13 mouse cellular contexts compared by ENCODE assay signal in genomic region chr7:100310290-100310689, GRCm38 (mm10). TPM values are rescaled to one million over a fixed set of nuclear protein-coding genes. Genes with fewer than 3 reads are reported as not detected.
DNase-seq lines count a peak whose midpoint lies in the region; ATAC-seq lines count a peak whose summit lies in the region.
"Had no signal": no experiment of that assay in that cellular context is flagged by ENCODE, and none has a peak within 500 bp of the region (broad histone marks: within the 10 kb centered on the region; RNA-seq: fewer than 3 reads in every experiment).

No protein-coding gene starts in this region.

- DNase-seq in neural tube, embryonic 10.5 days (ENCODE audit: extremely low spot score, low spot score) = no peak
- DNase-seq in midbrain, embryonic 14.5 days = no peak
- DNase-seq in frontal cortex, postnatal 14 days (ENCODE audit: low spot score in 2 of 2) = no peak
- DNase-seq in gastrocnemius, postnatal 4 days (ENCODE audit: low spot score in 2 of 2) = no peak
- DNase-seq in left cerebral cortex, postnatal 14 days (ENCODE audit: low spot score in 2 of 2) = no peak
- DNase-seq: adrenal gland, postnatal 14 days; lung, postnatal 36 days; right cerebral cortex, adult 18-20 months had no signal

- intact Hi-C loops in left cerebral cortex, postnatal 14 days (cut with DNase I) = no loop called here

- peak overlapping the region; percentile 53 for H3K27ac ChIP-seq in neural tube, embryonic 13.5 days (replicated peaks)
- peak overlapping the region; percentile 82; the same call in 1 of the 2 replicates for H3K27ac ChIP-seq in hindbrain, embryonic 12.5 days
- H3K27ac ChIP-seq in midbrain, embryonic 14.5 days (replicated peaks; ENCODE audit: low read depth, low read length) = peak overlapping the region; percentile 87
- H3K27ac ChIP-seq: liver, embryonic 15.5 days had no signal

- no peaks in the 10 kb centered on the region for H3K36me3 ChIP-seq in neural tube, embryonic 13.5 days
- H3K36me3 ChIP-seq in hindbrain, embryonic 12.5 days = 0 out of 2 replicates have a peak, but pooled peaks cover 3% of the 10 kb centered on the region
- H3K36me3 ChIP-seq in midbrain, embryonic 14.5 days (ENCODE audit: control insufficient read depth, insufficient read depth, low read length) = no peaks in the 10 kb centered on the region
- H3K36me3 ChIP-seq: heart, embryonic 15.5 days; liver, embryonic 15.5 days had no signal

- H3K9ac ChIP-seq in neural tube, embryonic 13.5 days = 0 out of 2 replicates have a peak overlapping the region, but pooled peaks have one; percentile 23
- 0 out of 2 replicates have a peak overlapping the region, but pooled peaks have one; percentile 2 for H3K9ac ChIP-seq in hindbrain, embryonic 12.5 days
- no peak overlapping the region for H3K9ac ChIP-seq in midbrain, embryonic 14.5 days (replicated peaks; ENCODE audit: low read length)
- H3K9ac ChIP-seq: heart, embryonic 15.5 days; liver, embryonic 15.5 days had no signal

- no peaks in the 10 kb centered on the region for H3K9me3 ChIP-seq in neural tube, embryonic 13.5 days
- no peaks in the 10 kb centered on the region for H3K9me3 ChIP-seq in hindbrain, embryonic 12.5 days (replicated peaks)
- no peaks in the 10 kb centered on the region for H3K9me3 ChIP-seq in midbrain, embryonic 14.5 days (ENCODE audit: control insufficient read depth, low read length)
- H3K9me3 ChIP-seq: heart, embryonic 15.5 days; liver, embryonic 15.5 days had no signal

- 73% methylated on average over 12 of the region's 12 CpGs for WGBS in neural tube, embryonic 13.5 days
- 73% methylated on average over 12 of the region's 12 CpGs for WGBS in hindbrain, embryonic 12.5 days
- 79% methylated on average over 12 of the region's 12 CpGs for WGBS in midbrain, embryonic 14.5 days

- no peak overlapping the region for H3K4me2 ChIP-seq in neural tube, embryonic 13.5 days
- H3K4me2 ChIP-seq in hindbrain, embryonic 12.5 days (replicated peaks) = no peak overlapping the region
- H3K4me2 ChIP-seq in midbrain, embryonic 14.5 days (ENCODE audit: low read length) = no peak overlapping the region
- H3K4me2 ChIP-seq: heart, embryonic 15.5 days; liver, embryonic 15.5 days had no signal

- H3K4me1 ChIP-seq in neural tube, embryonic 13.5 days (replicated peaks) = peaks cover 42% of the 10 kb centered on the region
- H3K4me1 ChIP-seq in hindbrain, embryonic 12.5 days = peaks cover 41% of the 10 kb centered on the region
- H3K4me1 ChIP-seq in midbrain, embryonic 14.5 days (ENCODE audit: control insufficient read depth, insufficient read depth, low read length) = peaks cover 39% of the 10 kb centered on the region

- ATAC-seq in neural tube, embryonic 13.5 days (ENCODE audit: low read depth) = no peak
- no peak for ATAC-seq in hindbrain, embryonic 12.5 days (ENCODE audit: low FRiP score)
- no peak for ATAC-seq in midbrain, embryonic 14.5 days (ENCODE audit: low FRiP score, low TSS enrichment)
- ATAC-seq: intestine, postnatal 0 days had no signal

- H3K27me3 ChIP-seq in neural tube, embryonic 13.5 days = no peaks in the 10 kb centered on the region
- H3K27me3 ChIP-seq in hindbrain, embryonic 12.5 days = no peaks in the 10 kb centered on the region
- no peaks in the 10 kb centered on the region for H3K27me3 ChIP-seq in midbrain, embryonic 14.5 days (ENCODE audit: control insufficient read depth, insufficient read depth, low read length)
- H3K27me3 ChIP-seq: heart, embryonic 15.5 days; liver, embryonic 15.5 days had no signal

- no peak overlapping the region for H3K4me3 ChIP-seq in neural tube, embryonic 13.5 days
- no peak overlapping the region for H3K4me3 ChIP-seq in hindbrain, embryonic 12.5 days
- H3K4me3 ChIP-seq in midbrain, embryonic 14.5 days (replicated peaks; ENCODE audit: low read depth, low read length) = no peak overlapping the region
- H3K4me3 ChIP-seq: heart, embryonic 15.5 days; liver, embryonic 15.5 days had no signal

RNA-seq across cellular contexts. Expression of gene P4ha3, which starts 25.0 kb away (rescaled TPM):
- 10.4 and 11.4 TPM in 2 replicates for polyA plus RNA-seq in neural tube, embryonic 13.5 days (2015; fragmentation: Nextera tagmentation; extraction: Ambion mirVana)
- 12.6 and 13.2 TPM in 2 replicates for polyA plus RNA-seq in hindbrain, embryonic 12.5 days (2016; fragmentation: Nextera tagmentation; extraction: Ambion mirVana)
- 6.8 and 7.8 TPM in 2 replicates for polyA plus RNA-seq in midbrain, embryonic 14.5 days (2014; fragmentation: Nextera tagmentation; extraction: Ambion mirVana)
- total RNA-seq in gastrocnemius, postnatal 4 days (2021) = 10 to 100 TPM; 15.2 to 17.6 TPM
- 1 to 10 TPM; 6.4 to 6.9 TPM for total RNA-seq in left cerebral cortex, postnatal 14 days (2021)
